Mouse (Mus musculus) embryonic facial prominence, embryonic 15.5 days (tissue): ENCODE measurements around the gene Pla2g6. TPM values are rescaled to one million over a fixed set of nuclear protein-coding genes. Genes with fewer than 3 reads are reported as not detected.

Experiments
- microRNA counts: library from miRNA; unstranded; fragments of <30 nt; microRNA quantifications from one replicate; lab custom pipeline; 2016
- microRNA-seq: library from miRNA; unstranded; fragments of <30 nt; microRNA quantifications from one replicate; pipeline ENCODE4, GENCODE M21; 2016; ENCODE audit warnings: borderline number of aligned reads
- polyA plus RNA-seq: library from polyadenylated mRNA; unstranded; fragments of >200 nt; fragmentation: Nextera tagmentation; extraction: Ambion mirVana; gene quantifications from 2 replicates; pipeline ENCODE4 v1.2.1, GENCODE M21; 2015

Gene Pla2g6
- polyA plus RNA-seq, 1 experiment from 2014 or later: 17.0 TPM

MicroRNAs within 50 kb of the gene (microRNA counts, 519-probe panel; counts per million panel counts)
- 1,850 counts per million, percentile 29 among the panel's probes with 10 or more counts for microRNA mmu-miR-1943 (lab: Ali Mortazavi, UCI)

Small RNAs within 50 kb of the gene (microRNA-seq; reads per million reads assigned to microRNA genes)
- 2.6 reads per million, percentile 9 among the genes with 10 or more reads in this experiment for gene Mir1943

Other genes starting within 250 kb of the Pla2g6 start
- gene Micall1, start 219.5 kb downstream of the Pla2g6 start, polyA plus RNA-seq: 16.8 and 17.3 TPM in 2 replicates
- 304 and 333 TPM in 2 replicates for gene Polr2f, start 187.4 kb downstream of the Pla2g6 start, polyA plus RNA-seq
- 17.2 and 25.2 TPM in 2 replicates for gene 1700088E04Rik, start 187.1 kb downstream of the Pla2g6 start, polyA plus RNA-seq
- 11.8 and 12.5 TPM in 2 replicates for gene Sox10, start 163.2 kb downstream of the Pla2g6 start, polyA plus RNA-seq
- gene Pick1, start 99.2 kb downstream of the Pla2g6 start, polyA plus RNA-seq: 46.2 and 50.4 TPM in 2 replicates
- gene Gm49486, start 99.0 kb downstream of the Pla2g6 start, polyA plus RNA-seq: 0.94 and 1.3 TPM in 2 replicates
- 0.35 and 0.58 TPM in 2 replicates for gene Slc16a8, start 73.6 kb downstream of the Pla2g6 start, polyA plus RNA-seq
- 16.1 and 18.5 TPM in 2 replicates for gene Baiap2l2, start 42.9 kb downstream of the Pla2g6 start, polyA plus RNA-seq
- 3.5 and 3.7 TPM in 2 replicates for gene Maff, start 18.2 kb upstream of the Pla2g6 start, polyA plus RNA-seq
- gene Tmem184b, start 75.2 kb upstream of the Pla2g6 start, polyA plus RNA-seq: 87.4 and 92.8 TPM in 2 replicates
- gene Csnk1e, start 127.2 kb upstream of the Pla2g6 start, polyA plus RNA-seq: 113 and 117 TPM in 2 replicates
- 0.14 and 0.15 TPM in 2 replicates for gene Kcnj4, start 176.9 kb upstream of the Pla2g6 start, polyA plus RNA-seq
- gene Kdelr3, start 188.0 kb upstream of the Pla2g6 start, polyA plus RNA-seq: 168 and 178 TPM in 2 replicates
- 48.5 and 55.1 TPM in 2 replicates for gene Ddx17, start 218.4 kb upstream of the Pla2g6 start, polyA plus RNA-seq